Mouse (Mus musculus) left cerebral cortex, adult 18-20 months (tissue): ENCODE data around the gene Alk. TPM values are rescaled to one million over a fixed set of nuclear protein-coding genes. Genes with fewer than 3 reads are reported as not detected.

ENCODE experiments used
- DNase-seq, 2 experiments: peaks; one replicate each; pipeline ENCODE4 v3.0.0; 2021 to 2022; ENCODE audit warnings: low spot score in 2 of 2, mixed read lengths in 1 of 2
- total RNA-seq, 2 experiments: library from RNA; stranded (reverse); gene quantifications; 2 replicates each; pipeline ENCODE4 v1.2.3; 2021

Gene Alk
- total RNA-seq, 2 experiments from 2014 or later: 8.4 to 9.1 TPM

DNA sequence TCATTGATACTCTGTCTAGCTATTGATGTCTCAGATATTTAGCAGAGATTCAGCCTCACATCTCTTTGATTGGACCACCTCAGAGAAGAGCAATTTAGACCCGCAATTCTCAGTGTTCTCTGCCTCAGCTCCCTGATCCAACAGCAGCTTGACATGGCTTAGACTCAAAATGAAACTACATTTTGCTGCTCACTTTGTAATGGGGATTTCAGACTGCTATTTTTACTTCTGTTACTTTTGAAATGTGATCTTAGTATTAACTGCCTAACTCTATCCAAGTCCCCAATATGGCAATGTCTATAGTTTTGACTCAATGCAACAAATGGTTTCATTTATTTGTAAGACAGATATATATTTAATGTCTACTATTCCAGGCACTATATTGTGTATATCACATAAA lies 332.8 kb downstream of the Alk start:
- DNase-seq: no peak

DNA sequence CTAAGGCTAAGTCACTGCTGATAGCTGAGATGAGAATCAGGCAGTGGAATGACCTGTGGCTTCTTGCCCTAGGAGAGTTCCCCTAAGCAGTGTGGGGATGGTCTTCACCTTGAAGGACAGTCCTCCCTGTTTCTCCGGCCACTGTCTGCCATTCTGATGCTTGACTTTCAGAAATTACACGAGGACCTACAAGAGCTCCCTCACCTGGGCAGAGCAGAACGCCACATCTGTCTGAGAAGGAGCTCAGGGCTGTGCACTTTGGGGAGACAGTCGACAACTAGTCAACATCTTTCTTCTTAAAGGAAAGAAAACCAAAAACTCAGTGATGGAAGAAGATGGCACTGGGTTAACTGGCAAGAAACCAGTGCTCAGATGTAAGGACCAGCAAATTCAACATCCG lies 335.9 kb downstream of the Alk start:
- DNase-seq: no peak

DNA sequence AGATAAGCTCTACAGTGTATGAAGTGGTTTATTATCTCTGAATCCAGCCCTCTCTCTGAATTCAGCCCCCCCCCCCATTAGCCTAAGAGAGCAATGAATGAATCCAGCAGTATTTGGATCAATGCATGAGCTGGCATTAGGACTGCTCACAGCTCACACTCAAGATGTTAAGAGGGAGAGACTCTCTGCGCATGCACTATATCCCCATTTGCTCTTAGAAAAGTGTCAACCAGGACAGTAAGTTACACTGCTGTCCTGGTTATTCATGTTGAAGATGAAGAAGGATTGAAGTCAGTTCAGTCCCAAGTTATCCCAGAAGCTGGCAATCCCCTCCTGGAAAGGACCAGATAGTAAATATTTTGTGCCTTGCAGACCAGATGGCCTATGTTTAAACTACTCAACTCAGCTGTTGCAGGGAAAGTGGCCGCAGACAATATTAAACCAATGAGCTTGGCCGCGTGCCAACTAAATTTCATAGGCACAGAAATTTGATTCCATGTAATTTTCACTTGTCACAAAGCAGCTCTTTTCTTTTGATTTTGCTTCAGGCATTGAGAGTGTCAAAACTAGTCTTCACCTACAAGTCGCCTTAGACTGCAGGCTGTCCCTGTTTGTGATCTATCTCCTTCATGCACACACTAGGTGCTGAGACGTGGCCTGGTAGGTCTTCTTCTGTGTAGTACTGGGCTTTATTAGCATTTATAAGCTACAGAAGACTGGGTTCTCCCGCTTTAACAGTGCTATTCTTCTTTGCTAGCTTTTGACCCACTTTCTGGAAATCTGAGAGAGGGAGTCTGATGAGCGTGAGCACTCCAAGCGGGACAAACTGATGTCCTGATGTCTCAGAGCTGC lies 339.0 kb downstream of the Alk start:
- no peak for DNase-seq

DNA sequence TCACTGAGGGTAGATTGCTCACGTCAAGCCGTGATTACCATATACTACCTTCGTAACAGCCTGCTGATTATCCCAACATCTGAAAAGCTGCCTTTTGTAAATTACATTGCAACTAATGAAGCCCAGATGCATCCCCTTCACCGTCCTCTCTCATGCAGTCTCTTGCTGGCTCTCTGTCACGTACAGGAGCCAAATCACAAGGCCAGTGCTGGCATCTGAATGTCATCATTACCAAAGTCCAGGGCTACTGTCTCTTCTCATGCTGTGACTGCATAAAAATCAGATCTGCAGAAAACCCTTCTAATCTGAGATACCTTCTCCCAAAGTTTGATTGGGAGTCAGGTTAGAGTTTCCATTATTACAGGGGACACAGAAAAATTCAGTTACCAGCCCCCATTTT lies 351.0 kb downstream of the Alk start:
- DNase-seq: no peak

DNA sequence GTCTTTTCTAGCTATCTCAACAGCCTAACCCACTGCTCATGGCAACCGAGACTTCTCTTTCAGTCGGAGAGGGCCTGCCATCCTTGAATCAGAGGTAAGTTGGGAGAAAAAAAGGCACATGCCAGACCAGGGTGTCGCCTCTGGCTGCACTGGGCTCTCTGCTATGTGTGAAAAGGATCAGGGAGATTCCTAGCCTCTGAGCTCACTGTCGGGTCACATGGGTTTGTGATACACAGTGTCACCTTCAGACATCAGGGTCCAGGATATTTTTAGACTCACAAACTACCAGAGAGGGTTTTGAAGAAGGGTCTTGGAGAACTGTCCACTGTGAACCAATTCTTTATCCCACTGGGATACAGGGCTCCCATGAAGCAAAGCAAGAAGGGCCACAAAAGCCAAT lies 352.9 kb downstream of the Alk start:
- no peak for DNase-seq

DNA sequence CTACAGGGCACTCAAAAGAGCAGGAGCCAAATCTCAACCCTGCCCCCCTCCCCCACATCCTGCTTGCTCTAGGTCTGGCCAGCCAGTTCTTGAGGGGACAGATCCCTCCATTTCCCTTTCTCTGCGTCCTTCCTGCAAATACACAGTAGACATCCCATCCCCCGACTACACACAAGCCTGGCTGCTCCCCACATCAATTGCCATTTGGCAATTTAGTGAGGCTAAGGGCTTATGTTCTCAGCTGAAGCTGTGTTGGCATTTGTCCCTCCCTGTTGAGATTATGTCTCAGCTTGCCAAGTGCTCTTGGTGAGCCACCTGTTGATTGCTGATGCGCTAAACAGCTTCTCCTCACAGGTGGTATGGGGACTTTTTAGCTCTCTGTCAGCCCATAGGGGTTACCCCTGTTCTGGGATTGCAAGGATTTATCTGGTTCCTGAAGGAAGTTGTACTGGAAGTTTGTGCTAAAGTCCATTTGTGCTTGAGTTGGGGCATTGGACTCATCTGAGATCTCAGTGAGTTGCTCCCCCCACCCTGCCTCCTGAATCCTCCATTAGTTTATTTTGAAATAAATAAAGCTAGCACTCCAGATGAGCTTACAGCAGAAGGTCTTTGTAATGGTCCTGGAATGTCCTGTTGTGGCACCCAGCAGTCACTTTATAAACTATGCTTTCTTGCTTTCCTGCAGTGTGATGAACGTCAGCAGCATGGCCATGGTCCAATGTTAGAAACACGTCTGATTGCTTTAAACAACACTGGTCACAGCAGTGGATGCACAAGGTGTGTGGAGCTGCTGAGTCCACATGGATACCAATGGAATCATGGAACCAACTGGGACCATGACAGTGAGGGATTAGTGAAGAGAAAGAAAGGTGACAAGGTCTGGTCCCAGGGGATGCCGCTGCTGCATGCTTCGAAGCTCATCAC lies 353.7 kb downstream of the Alk start:
- no peak for DNase-seq

DNA sequence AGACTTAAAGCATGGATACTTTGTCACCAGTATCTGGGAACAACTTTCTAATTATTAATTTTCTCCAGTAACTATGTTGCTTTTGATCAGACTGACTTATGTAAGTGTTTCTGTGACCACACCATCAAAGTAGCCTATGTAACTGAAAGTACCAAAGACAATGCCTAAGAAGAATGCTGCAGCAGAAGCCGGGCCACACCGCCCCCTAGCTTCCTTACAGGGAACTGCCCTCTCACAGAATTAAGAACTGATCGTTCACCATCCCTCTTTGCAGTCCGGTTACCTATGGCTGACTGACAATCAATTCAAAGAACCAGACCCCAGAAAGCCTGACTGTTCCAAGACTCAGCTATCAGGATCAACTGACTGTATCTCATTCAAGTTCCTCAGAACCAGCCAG lies 362.4 kb downstream of the Alk start:
- DNase-seq: peak; percentile 36 to 62

DNA sequence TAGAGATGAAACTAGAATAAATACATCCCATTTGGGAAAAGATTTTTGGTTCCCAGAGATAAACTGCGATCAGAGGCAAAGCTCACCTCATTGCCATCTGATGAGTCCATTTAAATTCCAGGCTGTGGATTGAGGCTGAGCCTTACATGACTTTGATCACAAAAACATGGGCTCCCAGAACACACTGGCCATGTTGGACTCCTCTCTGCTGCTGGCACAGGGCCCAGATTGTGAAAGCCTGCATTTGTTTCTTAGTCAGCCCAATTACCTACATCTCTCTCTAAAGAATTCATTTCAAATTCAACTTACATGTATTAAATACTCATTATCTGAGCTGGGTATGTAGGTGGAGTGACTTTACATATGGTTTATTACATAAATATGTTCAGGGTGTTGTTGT lies 367.1 kb downstream of the Alk start:
- peak; percentile 5 to 6 for DNase-seq

DNA sequence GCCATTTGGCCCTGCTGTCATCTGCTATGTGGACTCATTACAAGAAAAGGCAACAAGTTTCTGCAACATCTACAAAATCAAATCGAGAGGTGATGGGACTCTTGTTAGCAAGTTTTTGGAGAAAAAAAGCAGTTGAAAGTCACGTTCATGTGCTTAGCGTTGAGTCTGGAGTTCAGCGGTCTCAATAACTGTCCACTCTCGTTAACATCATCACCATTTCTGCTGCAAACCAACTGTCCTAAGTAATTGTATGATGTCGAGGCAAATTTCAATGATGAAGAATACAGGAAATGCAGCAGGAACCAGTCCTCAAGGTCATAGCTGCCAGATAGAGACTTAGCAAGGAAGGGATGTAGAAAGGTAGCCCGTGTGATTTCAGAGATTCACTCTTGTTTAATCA lies 373.5 kb downstream of the Alk start:
- DNase-seq: no peak

DNA sequence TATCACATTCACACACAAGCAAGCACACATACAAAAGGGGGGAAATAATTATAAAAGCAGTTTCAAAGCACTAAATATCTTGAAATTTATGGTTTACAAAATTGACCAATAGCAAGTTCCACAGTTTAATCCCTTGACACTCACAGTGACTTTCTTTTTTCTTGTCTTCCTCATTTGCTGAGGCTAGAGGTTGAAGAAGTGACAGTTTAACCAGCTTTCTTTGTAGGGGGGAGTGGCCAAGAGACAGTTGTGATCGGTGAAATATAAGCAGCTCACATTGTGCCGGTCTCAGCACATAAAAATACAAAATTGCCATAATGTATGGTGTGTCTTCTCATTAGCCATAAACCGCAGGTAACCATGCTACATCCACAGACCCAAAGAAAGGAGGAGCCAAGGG lies 385.6 kb downstream of the Alk start:
- DNase-seq: no peak

DNA sequence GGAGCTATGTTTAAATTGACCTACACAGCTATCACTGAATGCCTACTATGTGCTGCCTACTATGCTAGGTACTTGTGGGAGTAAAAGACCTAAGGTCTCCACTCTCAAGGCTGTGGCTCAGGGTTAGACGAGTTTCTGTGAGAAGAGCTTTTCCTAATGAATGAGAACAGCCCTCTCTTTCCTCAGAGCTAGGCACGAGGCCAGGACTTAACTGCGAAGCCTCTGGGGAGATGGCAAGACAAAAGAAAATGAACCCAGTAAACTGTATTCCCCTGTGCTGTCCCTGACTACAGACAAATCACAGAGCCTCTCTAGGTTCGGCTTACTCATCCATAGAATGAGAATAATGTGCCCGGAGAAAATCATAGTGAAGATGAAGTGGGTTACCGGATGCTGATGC lies 406.9 kb downstream of the Alk start:
- no peak for DNase-seq

DNA sequence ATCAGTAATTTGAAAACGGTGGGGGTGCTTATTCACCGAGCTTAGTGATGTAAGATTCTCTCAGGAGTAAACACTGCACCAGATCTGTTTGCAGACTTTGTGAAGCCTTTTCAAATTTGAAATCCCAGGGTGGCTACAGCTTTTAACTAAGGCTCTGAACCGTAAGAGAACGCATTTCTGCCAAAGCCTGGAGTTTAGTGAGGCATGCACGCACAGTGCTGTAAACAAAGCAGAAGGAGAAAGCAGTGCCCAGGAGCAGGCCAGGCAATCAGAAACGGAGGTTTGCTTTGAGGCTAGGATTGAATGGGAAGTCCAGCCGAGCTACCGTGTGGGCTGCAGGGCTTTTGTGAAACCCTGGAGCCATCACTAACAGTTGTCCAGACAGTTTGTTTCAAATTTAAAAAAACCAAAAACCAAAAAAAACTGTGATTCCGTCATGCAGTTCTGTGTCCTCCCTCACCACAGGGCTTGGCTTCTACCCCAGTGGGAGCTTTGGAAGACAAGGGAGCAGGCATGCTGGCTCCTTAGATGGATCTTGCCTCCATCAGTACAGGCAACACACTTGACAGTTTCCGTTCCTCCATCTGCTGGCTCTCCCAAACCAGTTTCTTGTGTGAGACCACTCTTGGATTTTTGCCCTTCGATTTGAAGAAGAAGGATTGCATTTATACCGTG lies 409.3 kb downstream of the Alk start:
- no peak for DNase-seq

DNA sequence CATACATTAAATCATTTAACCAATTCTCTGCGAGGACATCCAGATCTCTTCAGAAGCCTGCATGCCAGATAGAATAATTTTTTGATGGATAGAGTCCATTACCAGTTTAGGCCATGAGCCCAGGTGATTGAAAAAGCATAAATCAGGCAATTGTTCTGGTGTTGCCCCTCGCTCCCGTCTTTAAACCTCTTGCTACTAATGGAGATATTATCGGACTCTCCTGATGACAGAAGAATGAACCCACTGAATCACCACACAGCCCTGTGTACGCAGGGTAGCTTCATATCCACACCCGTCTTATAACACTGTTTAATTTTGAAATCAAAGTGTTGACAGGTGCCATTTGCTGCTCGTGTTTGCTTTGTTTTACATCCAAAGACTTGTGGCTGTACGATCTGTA lies 413.9 kb downstream of the Alk start:
- no peak for DNase-seq

DNA sequence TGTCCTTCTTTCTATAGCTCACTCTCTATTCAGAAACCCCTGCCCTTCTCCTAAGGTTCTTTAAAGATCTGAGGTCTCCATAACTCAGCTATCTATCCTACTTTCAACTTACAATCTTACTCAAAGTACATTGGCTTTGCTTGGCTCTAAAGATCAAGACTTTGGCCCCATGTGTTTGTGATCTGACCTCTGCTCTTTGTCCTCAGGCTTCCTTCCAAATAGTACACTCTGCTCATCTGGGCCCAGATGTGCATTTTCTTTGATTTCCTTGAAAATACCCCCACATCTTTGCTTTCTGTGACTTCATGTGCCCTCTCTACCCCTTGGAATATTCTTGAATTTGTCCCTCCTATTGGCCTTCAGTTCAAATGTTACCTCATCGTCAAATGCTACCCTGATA lies 417.4 kb downstream of the Alk start:
- no peak for DNase-seq

DNA sequence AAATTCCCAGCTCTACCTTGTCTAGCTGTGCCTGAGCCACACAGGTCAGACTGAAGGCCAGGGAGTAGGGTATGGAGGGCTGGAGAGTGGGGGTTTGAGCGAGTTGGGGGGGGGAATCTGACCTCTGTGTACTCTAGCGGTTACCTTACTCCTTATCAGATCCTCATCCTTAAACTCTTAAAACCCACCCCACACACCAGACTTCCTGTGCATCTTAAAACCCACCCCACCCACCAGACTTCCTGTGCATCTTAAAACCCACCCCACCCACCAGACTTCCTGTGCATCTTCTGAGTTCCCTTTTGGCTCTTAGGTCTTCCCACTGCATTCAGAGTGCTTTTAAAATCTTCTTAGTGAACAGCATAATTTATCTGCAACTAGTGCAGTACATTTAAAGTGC lies 422.0 kb downstream of the Alk start:
- no peak for DNase-seq

DNA sequence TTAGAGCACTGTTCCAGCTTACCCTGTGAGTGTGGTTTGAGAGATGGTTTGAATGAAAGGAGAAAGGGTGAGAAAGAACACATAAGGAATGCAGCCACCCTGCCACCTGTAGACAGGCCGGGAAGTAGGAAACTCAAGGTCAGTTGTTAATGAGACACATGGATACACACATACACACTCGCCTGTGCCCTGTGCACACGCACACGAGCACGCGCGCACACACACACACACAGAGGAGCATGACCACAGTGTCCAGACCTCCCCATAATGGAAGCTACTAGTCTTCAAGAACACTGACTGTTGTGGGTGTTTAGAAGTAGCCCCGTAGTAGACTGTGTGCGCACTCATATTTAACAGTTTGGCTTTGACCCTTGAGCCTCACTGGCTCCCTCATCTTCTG lies 424.2 kb downstream of the Alk start:
- no peak for DNase-seq

DNA sequence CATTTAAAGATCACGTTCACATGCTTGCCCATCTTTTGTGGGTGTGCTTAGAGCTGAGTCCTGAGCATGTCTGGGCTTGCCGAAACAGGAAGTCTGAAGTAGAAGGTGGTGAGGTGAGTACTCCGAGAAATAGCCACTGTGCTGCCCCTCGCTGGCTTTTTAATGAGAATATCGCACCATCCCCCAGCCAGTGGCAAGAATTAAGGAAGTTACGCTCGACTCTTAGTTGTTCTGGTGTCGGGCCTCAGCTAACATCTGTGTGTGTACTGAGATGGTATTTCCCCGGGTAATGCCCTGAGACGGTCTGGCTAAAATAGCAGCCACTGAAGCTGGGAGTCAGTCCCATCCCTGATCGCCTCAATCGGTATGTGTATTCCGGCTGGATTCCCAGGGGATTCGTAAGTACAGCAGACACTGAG lies 424.7 kb downstream of the Alk start:
- DNase-seq: no peak

DNA sequence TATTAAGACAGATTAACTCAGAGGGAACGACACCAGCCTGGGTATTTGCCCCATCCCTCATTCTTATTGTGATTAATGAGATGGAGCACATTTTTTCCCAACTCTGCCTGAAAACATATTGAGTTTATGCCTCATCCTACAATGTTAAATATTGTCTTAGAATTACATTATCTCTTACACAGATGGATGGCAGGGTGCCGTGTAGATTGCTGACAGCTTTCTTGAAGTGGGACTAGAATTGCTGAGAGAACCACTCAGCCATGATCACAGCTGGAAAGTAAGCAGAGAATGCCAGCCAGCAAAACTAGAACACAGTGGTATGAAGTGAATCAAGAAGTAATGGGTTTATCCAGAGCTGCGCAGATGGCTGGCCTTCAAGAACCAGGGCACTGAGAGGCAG lies 430.6 kb downstream of the Alk start:
- DNase-seq: no peak

DNA sequence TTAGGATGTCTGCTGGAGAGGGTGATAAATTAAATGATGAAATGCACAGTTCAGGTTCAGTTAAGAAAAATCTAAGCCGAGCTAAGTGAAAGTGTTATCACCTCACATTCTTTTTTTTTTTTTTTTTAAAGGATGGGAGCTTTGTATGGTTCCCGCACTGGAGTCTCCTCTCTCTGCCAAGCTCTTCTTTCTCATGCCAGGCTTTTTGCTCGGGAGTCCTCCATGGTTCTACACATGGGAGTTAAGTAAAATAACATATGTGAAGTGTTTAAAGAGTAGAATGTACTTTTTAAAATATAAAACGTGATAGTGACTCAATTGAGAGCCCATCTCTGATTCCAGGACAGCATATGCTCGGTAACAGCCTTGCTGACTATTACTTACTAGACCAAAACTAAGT lies 436.3 kb downstream of the Alk start:
- DNase-seq: no peak

DNA sequence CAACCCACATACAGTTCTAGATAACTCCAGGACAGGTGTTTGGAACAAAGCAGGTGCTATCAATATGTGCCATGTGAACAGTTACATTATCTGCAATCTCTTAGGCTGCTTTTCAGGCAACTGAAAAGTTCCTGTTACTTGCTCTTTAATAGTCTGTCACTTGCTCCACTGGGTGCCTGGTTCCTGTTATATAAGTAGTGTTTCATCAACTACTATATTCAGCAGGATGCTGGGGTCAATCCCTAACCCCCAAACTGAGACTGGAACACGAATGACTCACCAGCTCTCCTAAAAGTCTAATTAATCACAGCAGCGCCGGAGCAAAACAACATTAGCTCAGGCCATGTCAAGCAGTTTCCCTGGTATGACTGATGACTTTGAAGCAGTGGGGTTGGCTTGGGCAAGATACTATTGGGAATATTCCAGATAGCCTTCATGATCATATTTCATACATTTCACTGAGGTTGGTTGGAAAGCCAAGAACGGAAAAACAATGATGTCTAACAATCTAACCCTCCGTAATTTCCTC lies 445.5 kb downstream of the Alk start:
- no peak for DNase-seq

DNA sequence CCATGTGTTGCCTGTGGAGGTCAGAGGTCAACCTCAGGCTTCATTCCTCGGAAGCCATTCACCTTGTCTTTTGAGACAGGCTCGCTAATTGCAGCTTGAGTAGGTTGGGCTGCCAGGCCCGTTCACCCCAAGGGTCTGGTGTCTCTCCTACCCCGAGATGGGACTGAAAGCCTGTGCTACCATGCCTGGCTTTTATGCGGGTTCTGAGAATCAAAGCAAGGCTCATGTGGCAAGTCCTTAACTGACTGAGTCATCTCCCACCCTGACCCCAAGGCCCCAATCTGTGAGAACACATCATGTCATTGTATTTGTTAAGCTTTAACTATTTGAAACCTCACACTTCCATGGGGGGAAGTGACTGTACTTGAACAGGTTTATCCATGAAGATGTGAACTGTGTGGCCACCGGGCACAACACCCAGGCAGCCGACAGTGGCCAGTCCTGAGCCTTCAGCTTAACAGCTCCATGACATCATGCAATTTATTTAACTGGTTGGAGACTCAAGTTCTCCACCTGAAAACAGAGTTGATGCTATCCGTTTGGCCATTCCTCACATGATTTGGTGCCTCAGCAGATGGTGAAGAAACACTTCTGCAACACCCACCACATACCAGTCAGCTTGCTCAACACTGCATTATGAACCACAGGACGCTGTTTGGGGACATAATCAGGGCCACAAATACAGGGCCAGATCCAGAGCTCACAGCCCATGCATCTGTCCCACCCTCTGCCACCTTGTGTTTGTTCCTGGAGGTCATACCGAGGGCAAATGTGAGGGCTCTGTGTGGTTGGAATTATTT lies 446.4 kb downstream of the Alk start:
- no peak for DNase-seq
